Mouse (Mus musculus) urinary bladder, postnatal 36 days (tissue): Measurements from ENCODE around the gene Robo4.

ENCODE experiments used
- DNase-seq, 2 experiments: peaks; one replicate each; pipeline ENCODE4 v3.0.0; 2022; ENCODE audit warnings: low spot score in 2 of 2, mixed read lengths in 1 of 2

Robo4 gene

GRCm38 (mm10) chr9:37454011-37454492, 52.4 kb downstream of the Robo4 start:
- no peak for DNase-seq

DNA sequence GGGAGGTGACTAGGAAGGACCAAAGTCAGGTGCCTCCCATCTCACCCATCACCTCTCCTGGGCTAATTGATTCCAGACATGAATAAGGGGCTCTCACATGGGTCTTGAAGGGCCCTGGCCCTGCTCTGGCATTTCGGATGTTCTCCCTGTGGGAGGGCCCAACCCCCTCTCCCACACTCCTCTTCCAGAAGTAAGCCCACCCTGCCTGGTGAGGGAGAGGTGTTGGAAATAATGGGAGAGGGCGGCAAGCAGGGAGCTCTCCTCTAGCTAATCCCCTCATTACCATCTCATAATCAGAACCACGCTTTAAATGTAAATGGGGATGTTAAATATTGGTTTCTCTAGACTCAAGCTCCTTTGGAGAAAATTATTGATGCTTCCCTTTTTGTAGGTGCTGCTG, 53.3 kb downstream of the Robo4 start:
- DNase-seq, result no peak

GRCm38 (mm10) chr9:37455868-37456267, 54.2 kb downstream of the Robo4 start:
- no peak for DNase-seq

GRCm38 (mm10) chr9:37456481-37456910, 54.8 kb downstream of the Robo4 start:
- no peak for DNase-seq

DNA sequence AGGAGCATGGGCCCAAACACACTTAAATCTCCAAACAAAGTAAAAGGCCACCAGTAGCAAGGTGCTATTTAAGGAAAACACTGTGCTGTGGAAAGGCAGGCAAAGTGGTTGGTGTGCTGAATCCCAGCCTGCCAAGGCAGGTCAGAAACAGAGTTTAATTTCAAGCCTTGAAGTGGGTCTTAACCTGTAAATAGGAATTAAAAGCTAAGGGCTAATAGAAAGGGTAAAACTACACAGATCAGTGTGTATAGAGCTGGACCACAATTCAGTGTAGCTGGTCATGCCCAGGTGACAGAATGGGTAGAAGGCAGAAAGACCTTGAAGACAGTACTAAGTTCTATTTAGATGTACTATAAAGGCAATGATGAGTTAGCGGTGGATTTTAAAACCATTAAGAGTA, 55.5 kb downstream of the Robo4 start:
- DNase-seq, result no peak

GRCm38 (mm10) chr9:37459665-37460042, 58.0 kb downstream of the Robo4 start:
- no peak for DNase-seq

DNA sequence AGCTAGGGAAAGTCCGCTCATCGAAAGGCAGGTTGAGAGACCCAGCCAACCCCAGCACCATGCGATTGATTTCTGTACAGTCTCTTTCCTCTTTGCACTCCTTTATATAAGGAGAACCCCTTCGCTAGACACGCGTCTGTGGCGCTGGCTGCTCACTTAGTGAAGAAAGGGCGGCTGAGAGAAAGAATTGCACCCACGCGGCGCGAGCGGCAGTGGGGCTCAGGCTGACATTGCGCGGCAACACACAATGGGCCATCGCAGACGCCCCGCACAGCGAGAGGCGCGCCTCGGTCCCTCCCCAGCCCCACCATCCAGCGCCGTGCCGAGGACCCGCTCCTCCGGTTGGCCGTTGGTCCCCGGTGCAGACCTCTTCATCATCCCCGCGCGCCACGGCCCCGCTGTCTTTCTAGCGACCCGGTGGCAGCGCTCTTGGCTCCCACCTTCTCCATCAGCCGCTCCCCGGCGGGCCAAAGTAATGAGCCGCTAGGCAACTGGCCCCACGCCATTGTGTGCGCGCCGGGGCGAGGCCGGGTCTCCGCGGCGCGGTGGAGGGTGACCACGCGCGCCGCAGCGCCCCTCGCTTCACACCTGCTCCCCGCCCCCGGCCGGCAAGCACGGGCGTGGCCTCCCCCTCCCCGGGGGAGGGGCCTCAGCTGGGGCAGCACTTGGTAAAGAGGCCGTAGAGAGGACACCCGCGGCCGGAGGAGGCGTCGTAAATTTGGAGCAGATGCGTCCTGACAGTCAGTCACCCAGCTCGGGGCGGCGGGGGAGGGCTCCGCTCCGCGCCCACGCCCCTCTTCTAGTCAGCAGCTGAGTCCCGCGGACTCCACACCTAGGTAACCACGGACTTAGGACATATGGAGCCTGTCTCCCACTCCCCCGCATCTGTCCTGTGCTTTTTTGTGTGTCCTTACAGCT, 58.6 kb downstream of the Robo4 start:
- no peak for DNase-seq

DNA sequence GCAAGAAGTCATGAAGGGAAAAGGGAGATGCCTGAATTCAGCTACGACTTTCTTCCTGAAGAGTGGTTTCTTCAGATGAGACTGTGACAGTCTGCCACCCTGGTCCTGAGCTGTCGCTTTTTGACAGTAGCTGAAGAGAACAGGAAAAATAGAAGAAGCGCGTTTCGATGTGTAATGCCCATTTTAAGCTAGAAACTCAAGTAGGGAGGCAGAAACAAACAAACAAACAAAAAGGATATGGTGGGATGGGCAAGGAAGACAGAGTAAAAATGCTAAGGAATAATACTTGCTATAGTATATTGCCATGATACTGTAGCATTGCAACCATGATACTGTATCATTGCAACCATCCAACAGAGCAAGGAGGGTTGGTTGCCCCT, 59.3 kb downstream of the Robo4 start:
- no peak for DNase-seq

- no peak for DNase-seq
Measured at GRCm38 (mm10) chr9:37461571-37461970, 59.9 kb downstream of the Robo4 start.

GRCm38 (mm10) chr9:37462764-37463163, 61.1 kb downstream of the Robo4 start:
- DNase-seq, result peak in 1 of 2 experiments; percentile 34
